Mouse (Mus musculus) limb, embryonic 13.5 days (tissue): ENCODE measurements around the gene Mtcl1. TPM values are rescaled to one million over a fixed set of nuclear protein-coding genes. Genes with fewer than 3 reads are reported as not detected.

Experiments
- ATAC-seq: fragments of 200-750 bp; cut with Nextera tagmentation; 2 replicates; pipeline ENCODE4 v1.8.0; 2017; ENCODE audit warnings: low read depth, moderate number of reproducible peaks, moderate TSS enrichment; ENCODE audit not compliant: low FRiP score
- H3K27ac ChIP-seq: fragments of 300-500 bp; sonication (generic); 2 replicates; pipeline ENCODE4 v1.5.1; 2015; ENCODE audit warnings: inconsistent platforms, mild to moderate bottlenecking, moderate library complexity
- H3K27me3 ChIP-seq: fragments of 300-500 bp; sonication (generic); 2 replicates; pipeline ENCODE4 v1.6.1; 2015; ENCODE audit warnings: mild to moderate bottlenecking, inconsistent platforms
- H3K36me3 ChIP-seq: fragments of 300-500 bp; sonication (generic); 2 replicates; pipeline ENCODE4 v1.6.1; 2015; ENCODE audit warnings: inconsistent platforms, mild to moderate bottlenecking, moderate library complexity
- H3K4me1 ChIP-seq: fragments of 300-500 bp; sonication (generic); 2 replicates; pipeline ENCODE4 v1.6.1; 2015; ENCODE audit warnings: inconsistent platforms
- H3K4me2 ChIP-seq: fragments of 300-500 bp; sonication (generic); replicated peaks from 2 replicates; pipeline ENCODE4 v1.6.1; 2015; ENCODE audit warnings: inconsistent platforms, mild to moderate bottlenecking, moderate library complexity
- H3K4me3 ChIP-seq: fragments of 300-500 bp; sonication (generic); 2 replicates; pipeline ENCODE4 v1.5.1; 2015; ENCODE audit warnings: moderate library complexity, mild to moderate bottlenecking, inconsistent platforms
- H3K9ac ChIP-seq: fragments of 300-500 bp; sonication (generic); 2 replicates; pipeline ENCODE4 v1.6.1; 2015; ENCODE audit warnings: mild to moderate bottlenecking, inconsistent platforms
- H3K9me3 ChIP-seq: fragments of 300-500 bp; sonication (generic); 2 replicates; pipeline ENCODE4 v1.6.1; 2016; ENCODE audit warnings: inconsistent platforms
- WGBS: fragments of 180-500 bp; shearing (Covaris S2); methylation state at CpG from one replicate; pipeline ENCODE4 v1.1.7; 2015; 5-methylcytosine and 5-hydroxymethylcytosine counted together
- polyA plus RNA-seq: library from polyadenylated mRNA; unstranded; fragments of >200 nt; fragmentation: Nextera tagmentation; extraction: Ambion mirVana; gene quantifications from 2 replicates; pipeline ENCODE4 v1.2.1, GENCODE M21; 2015

Mtcl1 gene
- polyA plus RNA-seq, 1 experiment from 2014 or later = 4.5 TPM

DNA sequence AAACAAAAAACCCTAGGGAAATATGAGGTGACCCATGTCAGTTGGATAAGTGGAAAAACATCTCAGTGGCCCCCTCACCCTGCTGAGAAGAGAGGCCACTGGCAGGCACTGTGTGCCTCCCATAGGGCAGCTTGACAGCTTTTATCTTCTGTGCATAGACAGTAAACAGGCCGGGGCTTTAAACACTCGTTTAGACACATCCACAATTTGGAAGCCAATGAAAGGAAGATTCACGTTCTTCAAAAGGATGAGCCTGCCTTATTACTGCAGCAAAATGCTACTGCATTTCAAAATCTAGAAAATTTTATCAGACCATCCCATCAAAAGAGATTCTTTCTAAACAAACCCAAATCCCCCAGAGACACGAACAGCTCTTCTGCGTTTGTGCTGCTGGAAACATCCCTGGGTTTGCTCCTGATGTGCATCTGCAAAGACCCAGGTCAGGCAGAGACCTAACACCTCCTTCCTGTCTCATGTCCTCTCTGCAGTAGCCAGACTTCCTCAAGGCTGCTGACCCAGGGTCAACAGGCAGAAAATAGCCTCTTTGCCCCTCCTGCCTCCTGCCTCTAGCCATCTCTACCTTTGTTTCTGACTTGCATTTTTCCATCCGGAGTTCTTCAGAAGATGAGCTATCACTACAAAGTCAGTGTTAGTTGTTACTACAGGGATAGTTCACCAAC lies 46.6 kb downstream of the Mtcl1 start:
- Histone ChIP-seq H3K4me3 (no peak overlapping the region), H3K36me3 (no peaks in the 10 kb centered on the region), H3K9ac (no peak overlapping the region), H3K4me2 (no peak overlapping the region), H3K9me3 (no peaks in the 10 kb centered on the region), H3K4me1 (peaks cover 22% of the 10 kb centered on the region), H3K27ac (no peak overlapping the region), H3K27me3 (peaks cover 3% of the 10 kb centered on the region; the same call in 1 of the 2 replicates)
- no peak for ATAC-seq
- 14% methylated on average over 6 of the region's 6 CpGs for WGBS

DNA sequence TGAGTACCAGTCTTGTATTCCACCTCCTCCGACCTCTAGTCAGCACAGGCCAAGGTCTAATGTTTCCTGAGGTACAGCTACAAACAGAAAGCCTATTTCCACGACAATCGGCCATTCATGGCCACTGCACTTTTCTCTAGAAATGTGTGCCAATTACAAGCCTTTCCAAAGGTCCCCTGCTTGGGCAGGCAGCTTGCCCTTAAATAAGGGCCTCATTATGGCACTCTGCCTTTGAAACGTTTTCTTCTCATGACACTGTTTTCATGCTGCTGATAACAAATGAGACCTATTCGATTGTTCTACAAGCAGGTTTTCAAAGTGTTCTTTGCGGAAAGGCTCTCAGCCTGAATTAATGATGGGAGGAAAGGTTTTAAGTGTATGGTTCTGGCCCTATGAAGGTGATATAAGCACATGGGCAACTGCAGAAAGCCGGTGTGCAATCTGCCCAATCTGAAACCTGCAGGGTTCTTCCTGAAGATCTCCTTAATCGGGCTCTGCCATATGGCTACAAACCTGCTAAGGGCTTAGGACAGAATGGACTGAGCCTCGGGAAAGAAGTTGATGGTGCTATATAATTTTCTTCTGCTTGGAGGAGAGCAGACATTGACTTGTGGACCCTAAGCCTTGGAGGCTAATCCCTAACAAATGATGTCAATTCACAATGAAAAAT lies 47.8 kb downstream of the Mtcl1 start:
- ATAC-seq = no peak
- 39% methylated on average over 9 of the region's 9 CpGs for WGBS
- Histone ChIP-seq H3K27ac (no peak overlapping the region), H3K9me3 (no peaks in the 10 kb centered on the region), H3K36me3 (no peaks in the 10 kb centered on the region), H3K4me2 (no peak overlapping the region), H3K9ac (no peak overlapping the region), H3K27me3 (peaks cover 3% of the 10 kb centered on the region; the same call in 1 of the 2 replicates), H3K4me1 (peaks cover 22% of the 10 kb centered on the region), H3K4me3 (no peak overlapping the region)

DNA sequence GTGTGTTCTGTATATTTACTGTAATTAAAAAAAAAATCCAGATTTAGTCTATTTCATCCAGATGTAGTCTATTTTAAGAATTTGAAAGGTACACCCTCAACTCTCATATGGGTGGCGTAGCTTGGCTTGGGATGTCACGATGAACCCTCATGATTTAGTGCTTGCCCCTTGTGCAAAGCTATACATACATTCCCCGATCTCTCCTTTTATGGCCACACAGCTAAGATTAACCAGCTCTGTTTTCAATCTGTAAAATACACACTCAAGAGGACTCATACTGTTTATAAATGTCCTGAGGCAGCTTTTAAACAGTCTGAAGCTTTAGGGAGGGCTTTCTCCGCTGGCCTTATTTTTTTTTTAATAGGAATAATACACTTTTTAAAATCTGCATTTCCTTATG lies 49.8 kb downstream of the Mtcl1 start:
- ATAC-seq = no peak
- no peaks in the 10 kb centered on the region for H3K9me3 ChIP-seq
- no peak overlapping the region for H3K4me3 ChIP-seq

DNA sequence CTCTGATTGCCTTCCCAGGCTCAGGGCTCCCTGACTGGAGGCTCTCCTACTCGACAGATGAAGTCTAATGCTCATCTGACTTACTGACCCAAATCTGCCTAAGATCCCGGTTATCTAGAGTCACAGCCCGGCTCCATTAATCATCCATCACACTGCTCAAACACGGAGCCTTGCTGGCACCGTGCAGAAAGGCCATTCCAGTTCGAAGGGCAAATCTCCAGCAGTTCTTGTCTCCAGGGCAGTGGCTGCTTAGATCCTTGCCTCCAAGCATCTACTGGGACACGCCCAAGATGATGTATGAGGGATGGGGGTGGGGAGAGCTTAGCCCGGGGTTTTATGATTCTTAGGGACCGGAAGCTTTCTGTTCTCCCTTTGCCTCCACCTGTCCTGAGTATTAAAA lies 55.0 kb downstream of the Mtcl1 start:
- Histone ChIP-seq H3K9me3 (no peaks in the 10 kb centered on the region), H3K36me3 (no peaks in the 10 kb centered on the region)

More for the DNA sequence above, 49.8 kb downstream of the Mtcl1 start:
- WGBS = 60% methylated on average over 4 of the region's 4 CpGs
- Histone ChIP-seq H3K4me2 (no peak overlapping the region), H3K27ac (no peak overlapping the region), H3K36me3 (no peaks in the 10 kb centered on the region), H3K27me3 (no peaks in the 10 kb centered on the region), H3K4me1 (peaks cover 12% of the 10 kb centered on the region), H3K9ac (no peak overlapping the region)

DNA sequence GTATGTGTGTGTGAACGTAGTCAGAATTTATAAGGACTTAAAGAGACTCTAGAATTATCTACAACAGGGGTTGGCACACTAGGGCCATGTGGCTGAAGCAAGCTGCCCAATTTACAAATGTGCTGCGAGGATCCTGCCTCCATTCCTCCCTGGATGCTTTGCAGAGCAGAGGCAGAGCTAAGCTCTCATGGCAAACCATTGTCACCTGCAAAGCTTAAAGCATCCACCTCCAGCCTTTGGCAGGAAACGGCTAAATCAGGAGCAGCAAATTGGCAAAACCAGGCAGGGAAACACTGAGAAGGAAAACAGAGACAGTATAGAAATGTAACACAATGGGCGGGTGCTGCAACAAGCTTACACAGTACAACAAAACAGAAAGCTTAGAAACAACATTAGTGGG lies 61.2 kb downstream of the Mtcl1 start:
- Histone ChIP-seq H3K4me2 (no peak overlapping the region), H3K27me3 (no peaks in the 10 kb centered on the region), H3K27ac (no peak overlapping the region), H3K4me1 (peaks cover 8% of the 10 kb centered on the region; the same call in 1 of the 2 replicates), H3K9me3 (no peaks in the 10 kb centered on the region), H3K4me3 (no peak overlapping the region), H3K36me3 (peaks cover 11% of the 10 kb centered on the region; the same call in 1 of the 2 replicates), H3K9ac (no peak overlapping the region)
- no peak for ATAC-seq
- 69% methylated on average over 4 of the region's 4 CpGs for WGBS

More for the DNA sequence above, 55.0 kb downstream of the Mtcl1 start:
- Histone ChIP-seq H3K4me2 (no peak overlapping the region), H3K27ac (no peak overlapping the region), H3K4me3 (no peak overlapping the region), H3K4me1 (peaks cover 8% of the 10 kb centered on the region; the same call in 1 of the 2 replicates), H3K9ac (no peak overlapping the region), H3K27me3 (no peaks in the 10 kb centered on the region)
- WGBS = 42% methylated on average over 9 of the region's 9 CpGs
- no peak for ATAC-seq

DNA sequence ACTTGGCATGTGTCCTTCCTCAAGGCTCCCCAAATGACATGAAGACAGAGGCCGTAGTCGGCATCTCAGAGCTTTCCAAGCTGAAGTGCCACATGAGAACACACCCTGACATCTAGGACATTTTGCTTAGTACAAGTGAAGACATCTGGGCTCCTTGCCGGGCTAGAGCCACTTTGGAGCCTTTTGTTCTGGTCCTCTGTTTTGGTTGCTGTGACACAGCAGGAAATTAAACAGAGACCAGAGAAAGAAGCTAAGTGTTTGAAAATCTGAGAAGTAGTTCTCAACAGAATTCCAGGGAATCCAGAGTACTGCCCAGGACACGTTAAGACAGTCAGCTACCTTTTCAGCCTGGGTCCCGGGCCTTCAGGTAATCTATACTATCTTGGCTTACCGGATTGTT lies 68.2 kb downstream of the Mtcl1 start:
- WGBS = 80% methylated on average over 6 of the region's 6 CpGs
- Histone ChIP-seq H3K9ac (no peak overlapping the region), H3K4me1 (no peaks in the 10 kb centered on the region), H3K4me2 (no peak overlapping the region), H3K4me3 (no peak overlapping the region), H3K27ac (no peak overlapping the region), H3K36me3 (peaks cover 26% of the 10 kb centered on the region), H3K9me3 (no peaks in the 10 kb centered on the region), H3K27me3 (no peaks in the 10 kb centered on the region)
- no peak for ATAC-seq

DNA sequence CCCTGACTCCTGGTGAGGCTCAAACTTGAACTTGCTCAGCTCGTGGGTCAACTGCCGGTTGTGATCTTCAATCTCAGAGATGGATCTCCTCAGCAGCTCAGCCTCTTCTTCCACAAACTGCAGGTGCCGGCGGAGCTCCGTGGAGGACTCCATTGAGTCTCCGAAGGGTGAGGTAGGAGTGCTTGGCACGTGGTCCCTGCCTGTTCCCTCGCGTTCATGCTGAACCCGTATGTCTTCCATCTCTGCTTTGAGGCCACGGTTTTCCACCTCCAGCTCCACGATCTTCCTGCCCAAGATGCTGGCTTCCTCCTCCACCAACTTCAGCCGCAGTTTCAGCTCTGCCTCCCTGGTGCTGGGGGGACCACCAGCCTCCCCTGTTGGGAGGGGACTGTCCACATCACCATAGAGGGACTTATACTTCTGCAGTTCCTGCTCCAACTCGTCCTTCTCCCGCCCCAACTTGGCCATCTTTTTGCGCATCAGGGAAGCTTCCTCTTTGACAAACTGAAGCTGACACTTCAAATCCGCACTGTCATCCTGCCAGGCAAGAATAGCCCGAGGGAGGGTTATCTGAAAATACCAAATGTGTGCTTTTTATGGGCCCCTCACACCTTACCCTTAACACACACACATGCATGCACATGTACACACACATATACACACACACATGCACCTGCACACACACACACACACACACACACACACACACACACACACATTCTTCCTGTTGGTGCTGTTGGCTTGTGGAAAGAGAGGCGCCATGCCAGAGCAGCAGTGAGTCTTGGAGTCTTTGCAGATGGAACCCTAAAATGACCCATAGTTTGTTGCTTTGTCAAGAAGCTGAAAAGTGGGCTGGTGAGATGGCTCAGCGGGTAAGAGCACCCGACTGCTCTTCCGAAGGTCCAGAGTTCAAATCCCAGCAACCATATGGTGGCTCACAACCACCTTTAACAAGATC lies 69.4 kb downstream of the Mtcl1 start:
- Histone ChIP-seq H3K9me3 (no peaks in the 10 kb centered on the region), H3K36me3 (peaks cover 27% of the 10 kb centered on the region), H3K4me2 (no peak overlapping the region), H3K27ac (no peak overlapping the region), H3K9ac (no peak overlapping the region), H3K4me3 (no peak overlapping the region), H3K27me3 (no peaks in the 10 kb centered on the region), H3K4me1 (peaks cover 7% of the 10 kb centered on the region)
- ATAC-seq = no peak
- 93% methylated on average over 22 of the region's 22 CpGs for WGBS

DNA sequence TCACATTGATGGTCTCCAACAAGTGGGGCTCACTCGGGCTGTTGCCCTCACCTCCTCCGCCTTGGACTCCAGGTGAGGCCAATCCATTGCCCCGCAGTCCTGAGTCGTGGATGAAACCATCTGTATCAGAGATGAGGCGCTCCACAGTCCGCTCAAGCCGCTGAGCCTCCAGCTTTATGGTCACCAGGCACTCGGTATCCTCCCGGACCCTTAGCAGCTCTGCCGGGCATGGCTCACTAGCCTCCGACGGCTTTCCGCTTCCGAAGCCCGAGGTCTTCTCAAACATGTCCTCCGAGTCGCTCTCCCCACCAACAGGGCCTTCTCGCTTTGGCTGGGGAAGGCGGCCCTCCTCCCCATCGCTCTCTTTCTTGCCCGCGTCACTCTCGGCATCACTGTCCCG lies 70.2 kb downstream of the Mtcl1 start:
- no peak overlapping the region for H3K9ac ChIP-seq
- ATAC-seq = no peak
- H3K9me3 ChIP-seq = no peaks in the 10 kb centered on the region
- H3K4me1 ChIP-seq = peaks cover 16% of the 10 kb centered on the region
- H3K4me3 ChIP-seq = no peak overlapping the region
- no peak overlapping the region for H3K27ac ChIP-seq
- H3K36me3 ChIP-seq = peaks cover 25% of the 10 kb centered on the region
- WGBS = 93% methylated on average over 24 of the region's 24 CpGs
- no peaks in the 10 kb centered on the region for H3K27me3 ChIP-seq
- H3K4me2 ChIP-seq = no peak overlapping the region

DNA sequence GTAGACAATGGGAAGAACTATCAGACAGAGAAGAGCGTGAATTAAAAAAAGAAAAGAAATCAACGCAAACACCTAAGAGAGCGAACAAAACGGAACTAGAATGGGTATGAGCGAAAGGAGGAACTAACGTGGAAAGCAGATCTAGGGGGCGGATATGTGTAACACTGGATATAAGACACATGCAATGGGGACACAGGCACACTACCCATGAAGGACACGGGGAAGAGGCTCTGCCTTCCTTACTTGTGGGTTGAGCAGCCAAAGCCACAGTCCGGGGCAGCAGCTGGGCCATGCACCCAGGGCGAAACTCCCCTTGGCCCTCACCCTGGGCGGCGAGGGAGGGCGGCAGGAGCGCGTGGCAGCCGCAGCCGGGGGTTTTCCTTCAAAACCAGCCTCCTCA lies 71.4 kb downstream of the Mtcl1 start:
- Histone ChIP-seq H3K4me1 (peaks cover 17% of the 10 kb centered on the region), H3K4me3 (no peak overlapping the region), H3K27me3 (no peaks in the 10 kb centered on the region), H3K36me3 (peaks cover 20% of the 10 kb centered on the region), H3K4me2 (no peak overlapping the region), H3K27ac (no peak overlapping the region), H3K9ac (no peak overlapping the region), H3K9me3 (no peaks in the 10 kb centered on the region)
- no peak for ATAC-seq
- WGBS = 94% methylated on average over 17 of the region's 17 CpGs

DNA sequence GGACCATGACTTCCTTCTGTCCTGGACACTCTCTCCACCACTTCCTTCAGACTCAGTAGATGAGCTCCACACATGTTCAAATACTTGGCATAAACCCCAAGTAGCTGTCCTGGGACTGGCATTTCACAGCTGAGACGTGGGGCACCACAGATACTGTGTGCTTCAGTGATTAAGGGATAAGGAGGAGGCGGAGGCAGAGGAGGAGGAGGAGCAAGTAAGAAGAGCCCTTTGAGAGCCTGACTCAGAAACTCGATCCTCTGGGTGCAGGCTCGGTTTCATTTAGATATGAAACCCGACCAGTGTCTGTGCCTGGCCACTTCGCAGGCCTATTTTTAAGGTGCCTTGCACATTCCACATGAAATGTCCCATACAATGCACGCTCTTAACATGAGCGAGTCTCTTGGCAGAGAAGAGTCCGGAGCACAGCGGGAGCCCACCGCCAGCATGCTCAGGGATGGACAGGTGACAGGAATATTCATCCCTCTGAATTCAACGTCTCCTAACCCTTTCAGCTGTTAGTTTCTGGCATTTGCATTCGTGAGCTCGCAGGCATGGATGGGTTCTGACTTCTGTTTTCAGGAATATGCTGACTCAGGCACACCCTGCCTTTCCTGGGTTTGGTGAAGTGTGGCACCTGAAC lies 74.8 kb downstream of the Mtcl1 start:
- H3K36me3 ChIP-seq = peaks cover 18% of the 10 kb centered on the region
- no peaks in the 10 kb centered on the region for H3K9me3 ChIP-seq
- peaks cover 24% of the 10 kb centered on the region for H3K4me1 ChIP-seq
- no peak overlapping the region for H3K9ac ChIP-seq
- H3K4me3 ChIP-seq = no peak overlapping the region
- 52% methylated on average over 14 of the region's 14 CpGs for WGBS
- H3K4me2 ChIP-seq = no peak overlapping the region
- no peak overlapping the region for H3K27ac ChIP-seq
- peak; percentile 25; the same call in 1 of the 2 replicates for ATAC-seq
- H3K27me3 ChIP-seq = no peaks in the 10 kb centered on the region

DNA sequence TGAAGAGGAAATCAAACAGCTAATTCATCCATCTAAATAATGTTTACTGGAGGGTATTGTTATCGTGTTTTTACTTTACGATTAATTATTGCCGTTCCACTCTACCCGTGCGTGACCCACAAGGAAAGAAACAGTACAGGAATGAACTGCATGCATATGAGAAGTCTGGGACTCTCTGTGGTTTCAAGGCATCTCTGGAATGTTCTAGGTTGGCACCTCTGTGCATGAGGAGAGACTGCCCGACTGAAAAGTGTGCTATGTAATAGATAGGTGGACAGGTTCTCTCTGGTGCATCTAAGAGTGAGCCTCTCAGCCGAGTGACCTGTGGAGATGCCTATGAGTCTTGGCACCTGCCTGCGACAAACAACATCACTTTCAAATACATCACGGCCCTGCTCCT lies 78.7 kb downstream of the Mtcl1 start:
- Histone ChIP-seq H3K9me3 (no peaks in the 10 kb centered on the region), H3K9ac (no peak overlapping the region), H3K27ac (no peak overlapping the region), H3K4me3 (no peak overlapping the region), H3K4me2 (no peak overlapping the region), H3K27me3 (no peaks in the 10 kb centered on the region), H3K4me1 (peaks cover 32% of the 10 kb centered on the region), H3K36me3 (no peaks in the 10 kb centered on the region)
- ATAC-seq = no peak
- 68% methylated on average over 9 of the region's 9 CpGs for WGBS
